Mouse (Mus musculus): Measurements from ENCODE around the gene Slc12a6. TPM values are rescaled to one million over a fixed set of nuclear protein-coding genes. Genes with fewer than 3 reads are reported as not detected.

Slc12a6 gene
- polyA plus RNA-seq, 1 experiment from 2014 or later = 15.0 TPM

DNA sequence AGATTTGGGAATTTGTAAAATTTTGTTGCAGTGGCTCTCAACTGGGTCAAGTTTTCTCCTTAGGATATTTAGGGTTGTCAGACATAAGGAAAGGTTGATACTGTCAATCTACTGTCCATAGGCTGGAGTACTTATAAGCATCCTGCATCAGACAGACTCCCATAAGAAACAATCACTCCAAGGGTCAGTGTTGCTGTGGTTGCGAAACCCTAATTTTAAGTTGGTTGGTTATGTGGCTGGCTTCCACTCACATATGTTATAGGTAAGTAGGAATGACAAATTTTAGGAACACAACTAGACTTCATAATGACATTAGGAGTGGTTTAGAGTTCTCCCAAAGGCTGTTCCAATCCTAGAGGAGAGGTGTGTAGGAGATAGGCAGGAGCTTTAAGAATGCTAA is 115.6 kb downstream of the Slc12a6 start:
- H3K27me3 ChIP-seq (replicated peaks; ENCODE audit: control insufficient read depth, insufficient read depth, low read length) = no peaks in the 10 kb centered on the region
- no peak overlapping the region for H3K4me2 ChIP-seq (ENCODE audit: low read length)
- DNase-seq (ENCODE audit: low spot score) = no peak
- no peak overlapping the region for H3K27ac ChIP-seq (ENCODE audit: low read depth, low read length)
- no peaks in the 10 kb centered on the region for H3K36me3 ChIP-seq (ENCODE audit: control insufficient read depth, insufficient read depth, low read length)
- H3K4me1 ChIP-seq (ENCODE audit: control insufficient read depth, insufficient read depth, low read length) = peaks cover 9% of the 10 kb centered on the region
- H3K4me3 ChIP-seq (ENCODE audit: low read depth, low read length) = no peak overlapping the region
- H3K9me3 ChIP-seq (replicated peaks; ENCODE audit: control insufficient read depth, low read length) = no peaks in the 10 kb centered on the region
- H3K9ac ChIP-seq (ENCODE audit: low read length) = no peak overlapping the region
- 100% methylated on average over 1 of the region's 1 CpGs for WGBS
- ATAC-seq = no peak

DNA sequence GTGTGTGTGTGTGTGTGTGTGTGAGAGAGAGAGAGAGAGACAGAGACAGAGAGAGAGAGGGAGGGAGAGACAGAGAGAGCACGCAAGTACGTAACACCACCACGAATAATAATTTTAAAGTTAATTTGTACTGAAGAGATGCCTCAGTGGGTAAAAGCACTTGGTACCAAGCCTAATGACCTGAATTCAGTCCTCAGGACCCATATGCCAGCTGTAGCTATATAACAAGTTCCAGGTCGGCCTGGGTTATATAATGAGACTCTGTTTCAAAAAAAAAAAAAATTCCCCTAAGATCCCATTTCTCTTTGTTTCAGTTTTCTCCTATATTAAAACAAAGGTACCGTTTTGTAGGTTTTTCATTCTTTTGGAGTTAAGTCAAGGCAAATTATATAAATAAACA is 125.2 kb downstream of the Slc12a6 start:
- Histone ChIP-seq H3K27ac (ENCODE audit: low read depth, low read length) (no peak overlapping the region), H3K27me3 (replicated peaks; ENCODE audit: control insufficient read depth, insufficient read depth, low read length) (no peaks in the 10 kb centered on the region), H3K9me3 (replicated peaks; ENCODE audit: control insufficient read depth, low read length) (no peaks in the 10 kb centered on the region), H3K4me2 (ENCODE audit: low read length) (no peak overlapping the region), H3K36me3 (ENCODE audit: control insufficient read depth, insufficient read depth, low read length) (no peaks in the 10 kb centered on the region), H3K4me1 (ENCODE audit: control insufficient read depth, insufficient read depth, low read length) (no peaks in the 10 kb centered on the region), H3K9ac (ENCODE audit: low read length) (no peak overlapping the region), H3K4me3 (ENCODE audit: low read depth, low read length) (no peak overlapping the region)
- no peak for DNase-seq (ENCODE audit: low spot score)
- no peak for ATAC-seq
- WGBS = 86% methylated on average over 5 of the region's 5 CpGs

DNA sequence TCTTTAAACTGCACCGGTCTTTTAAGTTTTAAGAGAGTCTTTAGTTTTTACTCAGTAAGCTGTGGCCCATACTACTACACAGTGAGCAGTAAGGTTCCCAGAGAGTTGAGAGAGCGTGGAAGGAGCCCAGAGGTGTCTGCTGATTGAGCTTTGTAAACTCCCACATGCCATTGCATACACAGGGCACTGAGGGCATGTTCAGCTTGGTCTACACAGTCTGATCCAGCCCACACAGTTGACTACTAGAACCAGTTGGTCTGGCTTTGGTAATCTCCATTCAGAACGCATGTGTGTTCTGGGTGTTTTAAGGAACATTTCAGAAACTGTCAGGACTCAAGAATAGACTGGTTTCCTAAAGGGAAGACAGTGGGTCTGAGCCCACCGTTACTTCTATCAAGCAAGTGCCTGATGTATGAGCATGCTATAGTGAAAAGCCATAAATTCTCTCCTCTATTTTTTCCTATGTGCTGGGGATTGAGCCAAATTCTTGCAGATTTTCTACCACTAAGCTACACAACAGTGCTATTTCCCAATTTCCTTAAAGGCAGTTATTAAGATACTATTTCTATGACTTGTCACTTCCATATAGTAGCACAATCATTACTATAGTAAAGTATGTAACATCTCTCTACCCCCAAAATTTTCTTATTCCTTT is 125.8 kb downstream of the Slc12a6 start:
- H3K27me3 ChIP-seq (replicated peaks; ENCODE audit: control insufficient read depth, insufficient read depth, low read length) = no peaks in the 10 kb centered on the region
- ATAC-seq = no peak
- DNase-seq (ENCODE audit: low spot score) = no peak
- H3K9me3 ChIP-seq (replicated peaks; ENCODE audit: control insufficient read depth, low read length) = no peaks in the 10 kb centered on the region
- no peaks in the 10 kb centered on the region for H3K36me3 ChIP-seq (ENCODE audit: control insufficient read depth, insufficient read depth, low read length)
- 95% methylated on average over 4 of the region's 4 CpGs for WGBS
- no peak overlapping the region for H3K9ac ChIP-seq (ENCODE audit: low read length)
- no peak overlapping the region for H3K27ac ChIP-seq (ENCODE audit: low read depth, low read length)
- no peaks in the 10 kb centered on the region for H3K4me1 ChIP-seq (ENCODE audit: control insufficient read depth, insufficient read depth, low read length)
- no peak overlapping the region for H3K4me2 ChIP-seq (ENCODE audit: low read length)
- H3K4me3 ChIP-seq (ENCODE audit: low read depth, low read length) = no peak overlapping the region

DNA sequence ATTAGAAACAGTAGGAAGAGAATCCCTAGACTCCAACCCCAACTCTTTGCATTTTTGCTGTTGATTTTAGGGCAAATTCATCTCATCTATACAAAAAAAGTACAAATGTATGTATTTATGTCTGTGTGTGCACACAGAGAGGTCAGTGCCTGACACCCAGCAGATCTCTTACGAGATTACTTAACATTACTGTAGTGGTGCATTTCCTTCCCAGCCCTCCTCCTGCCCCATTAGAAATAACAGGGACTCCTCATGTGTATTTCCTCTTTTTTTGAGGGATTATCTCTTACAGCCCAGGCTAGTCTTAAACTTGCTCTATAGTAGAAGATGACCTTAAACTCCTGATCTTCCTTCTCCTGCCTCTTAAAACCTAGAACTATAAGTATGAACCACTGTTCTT is 127.1 kb downstream of the Slc12a6 start:
- DNase-seq (ENCODE audit: low spot score) (no peak), ATAC-seq (no peak)
- 95% methylated on average over 1 of the region's 1 CpGs for WGBS

DNA sequence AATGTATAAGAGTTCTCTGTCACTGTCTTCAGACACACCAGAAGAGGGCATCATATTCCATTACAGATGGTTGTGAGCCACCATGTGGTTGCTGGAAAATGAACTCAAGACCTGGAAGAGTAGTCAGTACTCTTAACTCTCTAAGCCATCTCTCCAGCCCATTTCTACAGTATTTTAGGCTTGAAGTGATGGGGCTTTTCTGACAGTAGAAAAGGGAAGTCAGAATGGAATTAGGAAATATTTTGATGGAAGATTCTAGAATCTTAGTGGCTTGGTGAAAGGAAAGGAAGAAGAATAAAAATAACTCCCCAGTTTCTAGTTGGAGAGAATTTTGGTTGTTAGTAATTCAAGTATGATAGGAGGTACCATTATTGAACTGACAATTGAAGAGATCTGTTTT is 128.3 kb downstream of the Slc12a6 start:
- no peaks in the 10 kb centered on the region for H3K4me1 ChIP-seq (ENCODE audit: control insufficient read depth, insufficient read depth, low read length)
- DNase-seq (ENCODE audit: low spot score) (no peak), ATAC-seq (no peak)
- no peak overlapping the region for H3K27ac ChIP-seq (ENCODE audit: low read depth, low read length)
- H3K9me3 ChIP-seq (replicated peaks; ENCODE audit: control insufficient read depth, low read length) = no peaks in the 10 kb centered on the region
- H3K36me3 ChIP-seq (ENCODE audit: control insufficient read depth, insufficient read depth, low read length) = no peaks in the 10 kb centered on the region
- H3K4me3 ChIP-seq (ENCODE audit: low read depth, low read length) = no peak overlapping the region
- H3K27me3 ChIP-seq (replicated peaks; ENCODE audit: control insufficient read depth, insufficient read depth, low read length) = no peaks in the 10 kb centered on the region
- no peak overlapping the region for H3K9ac ChIP-seq (ENCODE audit: low read length)
- no peak overlapping the region for H3K4me2 ChIP-seq (ENCODE audit: low read length)

More for the DNA sequence above, 127.1 kb downstream of the Slc12a6 start:
- H3K27me3 ChIP-seq (replicated peaks; ENCODE audit: control insufficient read depth, insufficient read depth, low read length) = no peaks in the 10 kb centered on the region
- no peaks in the 10 kb centered on the region for H3K36me3 ChIP-seq (ENCODE audit: control insufficient read depth, insufficient read depth, low read length)
- no peaks in the 10 kb centered on the region for H3K4me1 ChIP-seq (ENCODE audit: control insufficient read depth, insufficient read depth, low read length)
- no peak overlapping the region for H3K9ac ChIP-seq (ENCODE audit: low read length)
- H3K4me3 ChIP-seq (ENCODE audit: low read depth, low read length) = no peak overlapping the region
- no peak overlapping the region for H3K4me2 ChIP-seq (ENCODE audit: low read length)
- no peak overlapping the region for H3K27ac ChIP-seq (ENCODE audit: low read depth, low read length)
- no peaks in the 10 kb centered on the region for H3K9me3 ChIP-seq (replicated peaks; ENCODE audit: control insufficient read depth, low read length)

DNA sequence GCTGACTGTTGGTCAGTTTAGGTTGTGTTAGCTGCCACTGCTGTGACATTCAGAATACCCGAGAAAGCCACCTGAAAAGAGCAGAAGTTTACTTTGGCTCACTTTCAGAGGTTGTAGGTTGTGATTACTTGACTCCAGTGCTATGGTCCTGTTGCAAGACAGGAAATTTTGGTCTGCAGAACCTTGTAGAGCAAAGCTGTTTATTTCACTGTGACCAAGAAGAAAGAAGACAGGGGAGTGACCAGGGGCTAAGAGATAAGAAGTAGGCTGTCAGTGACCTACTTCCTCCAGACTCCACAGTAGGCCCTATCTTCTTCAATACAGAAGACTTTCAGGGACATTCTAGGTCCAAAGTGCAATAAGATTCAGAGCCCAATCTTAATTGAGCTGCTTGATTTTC is 131.0 kb downstream of the Slc12a6 start:
- H3K4me1 ChIP-seq (ENCODE audit: control insufficient read depth, insufficient read depth, low read length) = no peaks in the 10 kb centered on the region
- H3K36me3 ChIP-seq (ENCODE audit: control insufficient read depth, insufficient read depth, low read length) = no peaks in the 10 kb centered on the region
- H3K9ac ChIP-seq (ENCODE audit: low read length) = no peak overlapping the region
- DNase-seq (ENCODE audit: low spot score) = no peak
- no peak overlapping the region for H3K4me3 ChIP-seq (ENCODE audit: low read depth, low read length)
- H3K4me2 ChIP-seq (ENCODE audit: low read length) = no peak overlapping the region
- no peaks in the 10 kb centered on the region for H3K9me3 ChIP-seq (replicated peaks; ENCODE audit: control insufficient read depth, low read length)
- no peak overlapping the region for H3K27ac ChIP-seq (ENCODE audit: low read depth, low read length)
- H3K27me3 ChIP-seq (replicated peaks; ENCODE audit: control insufficient read depth, insufficient read depth, low read length) = no peaks in the 10 kb centered on the region
- 83% methylated on average over 1 of the region's 1 CpGs for WGBS
- ATAC-seq = no peak

DNA sequence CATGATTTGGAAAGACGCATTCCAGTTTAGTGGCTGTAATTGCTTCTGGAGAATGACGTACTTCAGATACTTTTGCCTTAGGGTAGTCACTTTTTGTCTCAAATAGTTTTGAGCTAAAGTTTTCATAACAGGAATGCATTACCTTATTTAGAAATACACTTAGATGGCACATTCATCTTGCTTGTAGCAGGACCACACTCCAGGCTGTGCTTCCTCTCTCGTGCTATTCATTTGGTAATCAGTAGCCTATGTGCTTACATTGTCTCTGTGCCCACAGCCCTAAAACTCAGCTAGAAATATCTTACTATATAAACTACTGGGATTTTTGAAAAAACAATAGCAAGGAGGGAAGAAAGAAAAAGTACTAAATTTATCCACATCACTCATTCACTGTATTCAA is 141.4 kb downstream of the Slc12a6 start:
- no peak for ATAC-seq
- 90% methylated on average over 3 of the region's 3 CpGs for WGBS

More for the DNA sequence above, 141.4 kb downstream of the Slc12a6 start:
- Histone ChIP-seq H3K4me2 (ENCODE audit: low read length) (no peak overlapping the region), H3K4me1 (ENCODE audit: control insufficient read depth, insufficient read depth, low read length) (no peaks in the 10 kb centered on the region), H3K27ac (ENCODE audit: low read depth, low read length) (no peak overlapping the region), H3K9ac (ENCODE audit: low read length) (no peak overlapping the region), H3K27me3 (replicated peaks; ENCODE audit: control insufficient read depth, insufficient read depth, low read length) (no peaks in the 10 kb centered on the region), H3K36me3 (ENCODE audit: control insufficient read depth, insufficient read depth, low read length) (peaks cover 33% of the 10 kb centered on the region), H3K9me3 (replicated peaks; ENCODE audit: control insufficient read depth, low read length) (no peaks in the 10 kb centered on the region), H3K4me3 (ENCODE audit: low read depth, low read length) (no peak overlapping the region)
- DNase-seq (ENCODE audit: low spot score) = no peak

Other genes starting within 250 kb of the Slc12a6 start
- not detected in 2 replicates for gene Olfr1311, start 241.4 kb upstream of the Slc12a6 start, polyA plus RNA-seq (2014; fragmentation: Nextera tagmentation; extraction: Ambion mirVana)
- not detected in 2 replicates for gene Olfr1312, start 215.6 kb upstream of the Slc12a6 start, polyA plus RNA-seq (2014; fragmentation: Nextera tagmentation; extraction: Ambion mirVana)
- not detected in 2 replicates for gene Olfr1313, start 188.0 kb upstream of the Slc12a6 start, polyA plus RNA-seq (2014; fragmentation: Nextera tagmentation; extraction: Ambion mirVana)
- not detected in 2 replicates for gene Olfr1314, start 169.0 kb upstream of the Slc12a6 start, polyA plus RNA-seq (2014; fragmentation: Nextera tagmentation; extraction: Ambion mirVana)
- gene Olfr1315-ps1, start 150.4 kb upstream of the Slc12a6 start, polyA plus RNA-seq (2014; fragmentation: Nextera tagmentation; extraction: Ambion mirVana) = not detected in 2 replicates
- not detected in 2 replicates for gene Olfr1316, start 130.8 kb upstream of the Slc12a6 start, polyA plus RNA-seq (2014; fragmentation: Nextera tagmentation; extraction: Ambion mirVana)
- not detected in 2 replicates for gene Olfr1317, start 125.5 kb upstream of the Slc12a6 start, polyA plus RNA-seq (2014; fragmentation: Nextera tagmentation; extraction: Ambion mirVana)
- not detected in 2 replicates for gene Olfr1318, start 111.6 kb upstream of the Slc12a6 start, polyA plus RNA-seq (2014; fragmentation: Nextera tagmentation; extraction: Ambion mirVana)
- 8.1 and 13.0 TPM in 2 replicates for gene Lpcat4, start 26.4 kb upstream of the Slc12a6 start, polyA plus RNA-seq (2014; fragmentation: Nextera tagmentation; extraction: Ambion mirVana)
- gene Nutm1, start 6.5 kb upstream of the Slc12a6 start, polyA plus RNA-seq (2014; fragmentation: Nextera tagmentation; extraction: Ambion mirVana) = not detected in 2 replicates
- gene Nop10, start 3.9 kb upstream of the Slc12a6 start, polyA plus RNA-seq (2014; fragmentation: Nextera tagmentation; extraction: Ambion mirVana) = 170 and 190 TPM in 2 replicates
- gene Gm21985, start 489 bp downstream of the Slc12a6 start, polyA plus RNA-seq (2014; fragmentation: Nextera tagmentation; extraction: Ambion mirVana) = not detected in 2 replicates
- gene Emc4, start 102.2 kb downstream of the Slc12a6 start, polyA plus RNA-seq (2014; fragmentation: Nextera tagmentation; extraction: Ambion mirVana) = 165 and 170 TPM in 2 replicates
- gene Katnbl1, start 113.4 kb downstream of the Slc12a6 start, polyA plus RNA-seq (2014; fragmentation: Nextera tagmentation; extraction: Ambion mirVana) = 48.4 and 54.5 TPM in 2 replicates
- 15.2 and 15.3 TPM in 2 replicates for gene Emc7, start 189.2 kb downstream of the Slc12a6 start, polyA plus RNA-seq (2014; fragmentation: Nextera tagmentation; extraction: Ambion mirVana)
- 0.42 and 0.49 TPM in 2 replicates for gene Chrm5, start 214.9 kb downstream of the Slc12a6 start, polyA plus RNA-seq (2014; fragmentation: Nextera tagmentation; extraction: Ambion mirVana)
- gene Aven, start 227.1 kb downstream of the Slc12a6 start, polyA plus RNA-seq (2014; fragmentation: Nextera tagmentation; extraction: Ambion mirVana) = 2.7 and 3.0 TPM in 2 replicates